Mouse (Mus musculus): ENCODE data around the gene Zfp568.

DNA sequence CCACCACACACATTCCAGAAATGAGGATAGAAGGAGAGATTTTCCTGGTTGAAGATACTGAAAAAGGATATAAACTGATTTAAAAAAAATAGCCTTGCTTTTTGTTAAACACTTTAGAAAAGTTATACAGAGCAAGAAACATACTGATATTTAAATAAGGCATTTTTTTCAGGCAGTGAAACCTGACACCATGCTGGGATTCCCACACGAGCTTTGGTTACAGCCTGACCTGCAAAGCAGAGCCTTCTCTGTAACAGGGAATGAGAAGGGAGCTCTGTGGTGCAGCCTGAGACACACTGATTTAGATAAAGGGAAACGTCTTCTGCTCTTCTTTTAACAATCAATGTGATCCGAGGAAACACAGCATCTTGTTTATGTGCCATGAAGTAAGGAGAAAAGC is 69.8 kb downstream of the Zfp568 start:
- TF ChIP-seq E2F4 (IDR thresholded peaks at IDR 0.05; ENCODE audit: insufficient read depth) (no peak), MAX (IDR thresholded peaks at IDR 0.05; ENCODE audit: low read depth) (no peak), SRF (IDR thresholded peaks at IDR 0.05; ENCODE audit: control insufficient read depth, insufficient read length, low read depth) (no peak), POLR2A (IDR thresholded peaks at IDR 0.05; ENCODE audit: insufficient read length, low read depth) (no peak), POLR2AphosphoS2 (IDR thresholded peaks at IDR 0.05; ENCODE audit: insufficient read length, low read depth) (no peak), USF1 (IDR thresholded peaks at IDR 0.05; ENCODE audit: low read depth) (no peak), TCF12 (IDR thresholded peaks at IDR 0.05; ENCODE audit: insufficient read depth, poor library complexity, severe bottlenecking) (no peak)

Measured in myocyte (in vitro differentiated cells).